Mouse (Mus musculus): ENCODE measurements at regions not wholly inside any gene's neighbourhood (a gene's known extent, or its start where the extent isn't known, plus 50 kb on each side); places are given as distances from the start of the nearest gene placed in this dataset.
"Not testable (repeated sequence)": the region's sequence is repeated elsewhere in the genome, so short reads cannot be mapped to it uniquely, and the experiment has no call there.

DNA sequence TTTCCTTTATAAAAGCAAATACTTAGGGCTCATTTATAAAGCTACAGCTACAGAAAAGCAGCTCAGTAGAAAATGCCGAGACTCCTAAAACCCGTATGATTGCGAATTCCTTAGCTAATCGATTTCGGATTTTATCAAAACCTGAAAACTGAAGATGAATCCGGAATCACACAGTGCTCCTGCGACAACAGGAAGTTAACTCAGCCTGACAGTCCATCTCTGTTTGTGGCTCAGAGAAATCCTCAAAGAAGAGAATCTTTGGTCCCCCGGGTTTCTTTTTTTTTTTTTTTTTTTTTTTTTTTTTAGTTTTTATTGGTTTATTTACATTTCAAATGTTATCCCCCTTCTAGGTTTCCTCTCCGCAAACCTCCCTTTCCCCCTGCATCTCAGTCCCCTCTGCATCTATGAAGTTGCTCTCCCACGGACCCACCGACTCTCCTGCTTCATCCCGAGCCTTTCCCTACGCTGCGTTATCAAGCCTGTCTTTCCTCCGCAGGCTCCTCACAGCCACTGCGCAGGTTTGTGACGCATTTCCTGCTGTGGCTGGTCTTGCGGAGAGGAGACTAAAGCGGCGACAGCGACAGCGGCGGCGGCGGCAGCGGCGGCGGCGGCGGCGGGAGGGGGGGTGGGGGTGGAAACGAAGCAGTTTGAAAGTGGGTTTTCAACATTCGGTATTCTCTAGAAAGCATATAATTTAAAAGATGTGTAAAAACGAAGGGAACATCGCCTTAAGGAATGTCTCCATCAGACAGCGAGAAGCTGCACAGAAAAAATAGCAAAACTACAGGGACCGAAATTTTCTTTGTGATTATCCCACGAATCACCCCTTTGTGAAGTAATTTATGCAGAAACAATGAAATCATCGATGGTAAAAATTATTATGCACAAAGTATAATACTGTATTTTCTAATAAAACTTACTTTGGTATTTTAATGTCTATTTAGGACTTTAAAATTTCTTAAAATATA is 352.3 kb upstream of the Snrpn start:
- peak in 1 of 2 experiments; percentile 7 for DNase-seq (ENCODE audit: low spot score in 2 of 2)

DNA sequence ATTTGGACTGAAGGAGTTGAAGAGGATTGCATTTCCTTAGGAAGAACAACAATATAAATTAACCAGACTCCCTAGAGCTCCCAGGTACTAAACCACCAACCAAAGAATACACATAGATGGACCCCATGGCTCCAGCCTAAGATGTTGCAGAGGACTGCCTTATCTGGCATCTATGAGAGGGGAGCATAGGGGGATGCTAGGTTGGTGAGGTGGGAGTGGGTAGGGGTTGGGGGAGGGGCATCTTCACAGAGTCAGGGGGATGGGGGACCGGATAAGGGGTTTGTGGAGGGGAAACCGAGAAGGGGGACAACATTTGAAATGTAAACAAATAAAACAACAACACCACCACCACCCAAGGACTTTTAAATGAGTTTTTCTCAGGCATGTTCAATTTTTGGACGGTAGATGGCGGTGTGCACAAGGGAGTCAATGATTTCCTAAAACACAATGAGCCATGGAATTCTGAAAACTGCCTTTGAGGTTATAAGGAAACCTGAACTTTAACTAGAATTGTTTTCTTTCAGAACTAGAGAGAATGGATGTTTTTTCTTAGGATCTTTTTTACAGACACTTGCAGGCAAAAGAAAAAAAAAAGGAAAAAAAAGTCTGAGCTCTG is 347.9 kb upstream of the Snrpn start:
- not testable (repeated sequence) for DNase-seq (ENCODE audit: low spot score in 2 of 2)

DNA sequence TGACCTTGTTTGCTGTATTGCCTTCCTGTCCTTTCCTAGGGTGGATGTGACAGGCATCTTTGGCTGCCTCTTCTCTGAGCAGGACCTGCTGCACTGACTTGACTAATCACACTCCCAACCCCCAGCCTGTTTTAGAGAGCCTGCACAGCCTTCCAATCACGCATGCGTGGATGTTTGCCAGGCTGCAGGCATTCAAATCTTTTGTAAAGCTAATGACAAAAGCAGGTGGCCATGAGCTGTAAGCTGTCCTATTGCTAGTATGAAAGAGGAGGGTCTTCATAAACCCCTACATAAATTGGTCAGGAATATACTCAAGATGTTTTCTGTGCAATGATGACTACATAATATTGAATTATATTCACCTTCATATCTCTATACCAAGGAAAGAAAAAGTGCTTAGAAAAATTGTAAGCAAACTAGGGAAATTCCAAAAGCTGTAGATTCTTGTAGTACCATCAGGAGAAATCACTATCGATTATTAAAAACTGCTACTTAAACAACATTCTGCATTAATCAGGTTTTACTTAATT is 310.1 kb upstream of the Snrpn start:
- not testable (repeated sequence) for DNase-seq (ENCODE audit: low spot score in 2 of 2)

DNA sequence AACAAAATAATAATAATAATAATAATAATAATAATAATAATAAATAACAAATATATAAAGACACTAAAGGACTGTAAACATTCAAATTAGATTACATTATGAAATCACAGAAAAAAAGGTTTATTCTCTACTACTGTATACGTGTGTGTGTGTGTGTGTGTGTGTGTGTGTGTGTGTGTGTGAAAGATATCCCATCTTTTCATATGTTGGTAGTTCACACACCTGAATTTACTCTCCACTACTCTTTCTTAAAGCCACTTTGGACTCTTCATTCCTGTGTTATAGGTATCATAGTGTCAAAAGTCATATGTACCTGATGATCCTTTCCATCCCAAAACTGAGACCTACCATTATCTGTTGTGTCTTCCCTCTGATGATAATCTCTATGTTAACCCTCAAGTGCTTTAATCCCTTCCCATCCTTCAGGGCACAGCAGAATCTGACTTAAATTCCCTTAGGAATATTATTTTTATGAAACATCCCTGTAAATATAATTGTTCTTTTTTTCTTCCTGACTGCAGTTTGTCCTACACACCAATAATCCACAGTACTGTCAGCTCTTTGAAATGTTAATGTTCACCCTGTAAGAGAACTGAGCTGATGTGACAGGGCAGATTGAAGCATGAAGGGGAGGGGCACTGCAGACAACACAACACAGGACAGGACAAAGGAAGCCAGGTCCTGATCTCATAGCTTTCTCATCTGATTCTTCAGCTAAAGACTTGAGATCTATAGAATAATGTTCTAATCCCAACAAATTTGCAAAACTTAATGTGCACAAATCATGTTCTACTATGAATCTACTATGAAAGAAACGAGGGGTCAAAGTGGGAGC is 309.4 kb upstream of the Snrpn start:
- DNase-seq (ENCODE audit: low spot score in 2 of 2) = not testable (repeated sequence)

DNA sequence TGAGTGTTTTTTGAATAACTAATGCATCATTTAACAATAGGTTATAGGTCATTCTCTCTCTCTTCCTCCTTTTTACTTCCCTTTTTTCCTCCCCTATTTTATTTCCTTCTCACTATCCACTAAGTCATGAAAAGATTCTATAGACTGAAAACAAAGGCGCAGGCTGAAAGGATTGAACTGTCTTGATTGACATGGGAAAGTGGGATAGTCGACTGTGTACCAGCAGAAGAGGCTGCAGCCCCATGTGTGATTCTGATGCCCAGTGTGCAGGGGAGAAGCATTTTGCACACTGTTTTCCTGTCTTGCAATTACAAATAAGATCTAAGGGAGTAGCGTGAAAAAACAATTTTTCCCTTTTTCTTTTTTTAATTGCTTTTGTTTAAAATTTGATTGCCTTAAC is 298.8 kb upstream of the Snrpn start:
- DNase-seq (ENCODE audit: low spot score in 2 of 2) = no peak

DNA sequence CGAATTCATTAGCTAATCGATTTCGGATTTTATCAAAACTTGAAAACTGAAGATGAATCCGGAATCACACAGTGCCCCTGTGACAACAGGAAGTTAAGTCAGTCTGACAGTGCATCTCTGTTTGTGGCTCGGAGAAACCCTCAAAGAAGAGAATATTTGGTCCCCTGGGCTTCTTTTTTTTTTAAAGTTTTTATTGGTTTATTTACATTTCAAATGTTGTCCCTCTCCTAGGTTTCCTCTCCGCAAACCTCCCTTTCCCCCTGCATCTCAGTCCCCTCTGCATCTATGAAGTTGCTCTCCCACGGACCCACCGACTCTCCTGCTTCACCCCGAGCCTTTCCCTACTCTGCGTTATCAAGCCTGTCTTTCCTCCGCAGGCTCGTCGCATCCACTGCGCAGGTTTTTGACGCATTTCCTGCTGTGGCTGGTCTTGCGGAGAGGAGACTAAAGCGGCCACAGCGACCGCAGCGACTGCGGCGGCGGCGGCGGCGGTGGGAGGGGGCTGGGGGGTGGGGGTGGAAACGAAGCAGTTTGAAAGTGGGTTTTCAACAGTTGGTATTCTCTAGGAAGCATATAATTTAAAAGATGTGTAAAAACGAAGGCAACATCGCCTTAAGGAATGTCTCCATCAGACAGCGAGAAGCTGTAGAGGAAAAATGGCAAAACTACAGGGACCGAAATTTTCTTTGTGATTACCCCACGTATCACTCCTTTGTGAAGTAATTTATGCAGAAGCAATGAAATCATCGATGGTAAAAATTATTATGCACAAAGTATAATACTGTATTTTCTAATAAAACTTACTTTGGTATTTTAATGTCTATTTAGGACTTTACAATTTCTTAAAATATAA is 251.2 kb upstream of the Snrpn start:
- DNase-seq (ENCODE audit: low spot score in 2 of 2) = peak in 1 of 2 experiments; percentile 5

DNA sequence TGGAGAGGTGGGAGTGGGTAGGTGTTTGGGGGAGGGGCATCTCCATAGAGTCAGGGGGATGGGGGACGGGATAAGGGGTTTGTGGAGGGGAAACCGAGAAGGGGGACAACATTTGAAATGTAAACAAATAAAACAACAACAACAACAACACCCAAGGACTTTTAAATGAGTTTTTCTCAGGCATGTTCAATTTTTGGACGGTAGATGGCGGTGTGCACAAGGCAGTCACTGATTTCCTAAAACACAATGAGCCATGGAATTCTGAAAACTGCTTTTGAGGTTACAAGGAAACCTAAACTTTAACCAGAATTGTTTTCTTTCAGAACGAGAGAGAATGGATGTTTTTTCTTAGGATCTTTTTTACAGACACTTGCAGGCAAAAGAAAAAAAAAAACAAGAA is 246.9 kb upstream of the Snrpn start:
- DNase-seq (ENCODE audit: low spot score in 2 of 2) = not testable (repeated sequence)

DNA sequence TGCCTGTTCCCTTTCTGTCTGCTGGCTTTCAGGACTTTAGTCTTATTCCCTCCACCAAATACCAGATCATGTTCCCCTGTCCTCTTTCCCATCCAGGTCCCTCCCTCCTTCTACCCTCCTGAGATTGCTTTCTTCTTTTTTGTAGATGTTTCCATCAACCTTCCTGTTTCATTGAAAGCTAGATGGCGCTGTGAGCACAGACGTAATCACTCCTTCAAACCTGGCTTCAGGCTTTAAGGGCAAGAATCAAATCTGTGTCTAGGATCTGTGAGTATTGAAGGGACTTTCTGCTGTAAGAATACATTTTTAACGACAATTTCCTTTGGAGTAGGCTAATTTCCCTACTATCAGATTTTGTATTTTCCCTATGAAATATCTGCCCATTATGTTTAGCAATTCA is 234.0 kb upstream of the Snrpn start:
- DNase-seq (ENCODE audit: low spot score in 2 of 2) = not testable (repeated sequence)

DNA sequence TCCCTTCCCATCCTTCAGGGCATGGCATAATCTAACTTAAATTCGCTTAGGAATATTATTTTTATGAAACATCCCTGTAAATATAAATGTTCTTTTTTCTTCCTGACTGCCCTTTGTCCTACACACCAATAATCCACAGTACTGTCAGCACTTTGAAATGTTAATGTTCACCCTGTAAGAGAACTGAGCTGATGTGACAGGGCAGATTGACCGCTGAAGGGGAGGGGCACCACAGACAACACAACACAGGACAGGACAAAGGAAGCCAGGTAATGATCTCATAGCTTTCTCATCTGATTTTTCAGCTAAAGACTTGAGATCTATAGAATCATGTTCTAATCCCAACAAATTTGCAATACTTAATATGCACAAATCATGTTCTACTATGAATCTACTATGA is 212.2 kb upstream of the Snrpn start:
- not testable (repeated sequence) for DNase-seq (ENCODE audit: low spot score in 2 of 2)
